Mouse (Mus musculus): ENCODE data around the gene M1ap. TPM values are rescaled to one million over a fixed set of nuclear protein-coding genes. Genes with fewer than 3 reads are reported as not detected.
A peak's percentile ranks its signal among the peaks of the same experiment; 100 is the strongest.

M1ap gene
- total and polyA plus RNA-seq, 3 experiments = 6.2 to 6.3 TPM; not detected in 1

- Histone ChIP-seq H3K9me3 (replicated peaks; ENCODE audit: insufficient read depth, low read length) (no peaks in the 10 kb centered on the region), H3K4me1 (ENCODE audit: control insufficient read depth in 1 of 2, insufficient read depth in 2 of 2, low read length in 2 of 2) (peaks cover 0 to 9% of the 10 kb centered on the region in 2 experiments; a peak in 3 of 4 replicates), H3K9ac (ENCODE audit: control insufficient read depth, low read depth, low read length, poor library complexity, severe bottlenecking) (peak within 1 kb of the TSS; percentile 96), H3K27ac (ENCODE audit: control insufficient read depth, low read depth, low read length) (peak within 1 kb of the TSS; percentile 56), H3K79me2 (ENCODE audit: control insufficient read depth, insufficient read depth, low read length, poor library complexity) (peaks cover 9% of the 10 kb centered on the region), H3K36me3 (ENCODE audit: control insufficient read depth in 1 of 2, insufficient read depth in 2 of 2, low read length in 2 of 2) (peaks cover 0 to 4% of the 10 kb centered on the region in 2 experiments; a peak in 2 of 4 replicates), H3K4me3 (ENCODE audit: control insufficient read depth in 1 of 2, insufficient read depth in 1 of 2, low read depth in 2 of 2, low read length in 2 of 2) (peak within 1 kb of the TSS; percentile 94 to 98), H3K27me3 (ENCODE audit: control insufficient read depth in 1 of 2, insufficient read depth in 2 of 2, low read length in 2 of 2) (no peaks in the 10 kb centered on the region; a peak in 1 of 4 replicates)
- peak; percentile 84 for DNase-seq (ENCODE audit: low read depth, low spot score)
- TF ChIP-seq EP300 (IDR thresholded peaks at IDR 0.05; ENCODE audit: low read depth in 1 of 2, low read length in 2 of 2) = peak in 1 of 2 experiments; percentile 3; a peak in 1 of 4 replicates
- TF ChIP-seq MXI1 (IDR thresholded peaks at IDR 0.05; ENCODE audit: low read depth, low read length) = peak; percentile 51
- 0 out of 2 replicates have a peak, but pooled peaks have one; percentile 10 for TF ChIP-seq MAX (IDR thresholded peaks at IDR 0.05; ENCODE audit: low read length)
- no peak for TF ChIP-seq MYB (IDR thresholded peaks at IDR 0.05; ENCODE audit: low read depth, low read length)
- peak; percentile 55; the same call in 1 of the 2 replicates for TF ChIP-seq ZMIZ1 (IDR thresholded peaks at IDR 0.05; ENCODE audit: low read depth, low read length)
- TF ChIP-seq MEF2A (IDR thresholded peaks at IDR 0.05; ENCODE audit: extremely low read depth, insufficient replicate concordance, low read depth, low read length, poor library complexity, severe bottlenecking) = no peak
- TF ChIP-seq ZC3H11A (IDR thresholded peaks at IDR 0.05; ENCODE audit: low read depth, low read length) = no peak
- no peak for TF ChIP-seq E2F4 (IDR thresholded peaks at IDR 0.05; ENCODE audit: borderline replicate concordance, low read depth, low read length)
- 0 out of 2 replicates have a peak, but pooled peaks have one; percentile 13 for TF ChIP-seq MYC (IDR thresholded peaks at IDR 0.05; ENCODE audit: low read depth, low read length)
- no peak for TF ChIP-seq KAT2A (conservative IDR thresholded peaks at IDR 0.05; ENCODE audit: low read depth, low read length)
- peak; percentile 86; the same call in 1 of the 2 replicates for TF ChIP-seq GABPA (IDR thresholded peaks at IDR 0.05; ENCODE audit: low read depth, low read length)
- peak; percentile 68 for TF ChIP-seq NELFE (IDR thresholded peaks at IDR 0.05; ENCODE audit: low read depth, low read length)
- no peak for TF ChIP-seq RCOR1 (IDR thresholded peaks at IDR 0.05; ENCODE audit: low read depth, low read length)
- no peak for TF ChIP-seq POLR2AphosphoS5 (IDR thresholded peaks at IDR 0.05; ENCODE audit: borderline replicate concordance, low read depth, low read length)
- TF ChIP-seq SMC3 (IDR thresholded peaks at IDR 0.05; ENCODE audit: low read depth, low read length) = no peak
- TF ChIP-seq CHD2 (IDR thresholded peaks at IDR 0.05; ENCODE audit: low read length) = no peak
- no peak for TF ChIP-seq TBP (IDR thresholded peaks at IDR 0.05; ENCODE audit: low read depth, low read length)
- peak; percentile 77 for TF ChIP-seq ELF1 (IDR thresholded peaks at IDR 0.05; ENCODE audit: low read depth, low read length)
- no peak for TF ChIP-seq TAL1 (IDR thresholded peaks at IDR 0.05; ENCODE audit: low read length)
- TF ChIP-seq SIN3A (IDR thresholded peaks at IDR 0.05; ENCODE audit: low read length) = peak; percentile 55; the same call in 1 of the 2 replicates
- TF ChIP-seq USF2 (IDR thresholded peaks at IDR 0.05; ENCODE audit: borderline replicate concordance in 1 of 2, insufficient read depth in 1 of 2, low read depth in 1 of 2, low read length in 2 of 2) = no peak
- TF ChIP-seq POLR2AphosphoS2 (IDR thresholded peaks at IDR 0.05; ENCODE audit: low read length) = peak; percentile 74; the same call in 1 of the 2 replicates
- TF ChIP-seq POLR2A (IDR thresholded peaks at IDR 0.05; ENCODE audit: control insufficient read depth in 1 of 2, insufficient read depth in 1 of 2, low read depth in 1 of 2, low read length in 2 of 2, poor library complexity in 1 of 2) = peak; percentile 41 to 69; a peak in 3 of 4 replicates
- peak; percentile 15; the same call in 1 of the 2 replicates for TF ChIP-seq ETS1 (IDR thresholded peaks at IDR 0.05; ENCODE audit: low read depth, low read length)
- TF ChIP-seq JUND (IDR thresholded peaks at IDR 0.05; ENCODE audit: low read depth, low read length) = no peak
- no peak for TF ChIP-seq UBTF (IDR thresholded peaks at IDR 0.05; ENCODE audit: borderline replicate concordance, insufficient read depth, low read depth, low read length)
- TF ChIP-seq RAD21 (IDR thresholded peaks at IDR 0.05; ENCODE audit: low read depth, low read length) = no peak
- TF ChIP-seq ZKSCAN1 (IDR thresholded peaks at IDR 0.05; ENCODE audit: low read depth, low read length) = no peak
- no peak; the same call in 1 of the 2 replicates for TF ChIP-seq HCFC1 (IDR thresholded peaks at IDR 0.05; ENCODE audit: low read depth, low read length)
- TF ChIP-seq USF1 (IDR thresholded peaks at IDR 0.05; ENCODE audit: low read depth, low read length) = no peak
- TF ChIP-seq MAFK (IDR thresholded peaks at IDR 0.05; ENCODE audit: borderline replicate concordance, low read depth, low read length) = peak; percentile 94
- TF ChIP-seq NRF1 (IDR thresholded peaks at IDR 0.05; ENCODE audit: insufficient read depth, low read depth, low read length, poor library complexity, severe bottlenecking) = no peak
- no peak for TF ChIP-seq CTCF (IDR thresholded peaks at IDR 0.05 in 2 of 3, conservative IDR thresholded peaks at IDR 0.05 in 1 of 3; ENCODE audit: control insufficient read depth in 1 of 3, insufficient read depth in 1 of 3, low read depth in 2 of 3, low read length in 3 of 3, poor library complexity in 1 of 3, severe bottlenecking in 1 of 3)
- TF ChIP-seq CHD1 (IDR thresholded peaks at IDR 0.05; ENCODE audit: low read depth, low read length) = no peak
Measured at GRCm38 (mm10) chr6:83033249-83034185, 86.8 kb downstream of the M1ap start, which contains the start of the genes Dok1 and Loxl3. Dok1 (minus strand) TSS chr6:83033471. Loxl3 (plus strand) TSS chr6:83034173.

Data from MEL (cell line).